Mouse (Mus musculus): ENCODE measurements at regions not wholly inside any gene's neighbourhood (a gene's known extent, or its start where the extent isn't known, plus 50 kb on each side); places are given as distances from the start of the nearest gene placed in this dataset.

DNA sequence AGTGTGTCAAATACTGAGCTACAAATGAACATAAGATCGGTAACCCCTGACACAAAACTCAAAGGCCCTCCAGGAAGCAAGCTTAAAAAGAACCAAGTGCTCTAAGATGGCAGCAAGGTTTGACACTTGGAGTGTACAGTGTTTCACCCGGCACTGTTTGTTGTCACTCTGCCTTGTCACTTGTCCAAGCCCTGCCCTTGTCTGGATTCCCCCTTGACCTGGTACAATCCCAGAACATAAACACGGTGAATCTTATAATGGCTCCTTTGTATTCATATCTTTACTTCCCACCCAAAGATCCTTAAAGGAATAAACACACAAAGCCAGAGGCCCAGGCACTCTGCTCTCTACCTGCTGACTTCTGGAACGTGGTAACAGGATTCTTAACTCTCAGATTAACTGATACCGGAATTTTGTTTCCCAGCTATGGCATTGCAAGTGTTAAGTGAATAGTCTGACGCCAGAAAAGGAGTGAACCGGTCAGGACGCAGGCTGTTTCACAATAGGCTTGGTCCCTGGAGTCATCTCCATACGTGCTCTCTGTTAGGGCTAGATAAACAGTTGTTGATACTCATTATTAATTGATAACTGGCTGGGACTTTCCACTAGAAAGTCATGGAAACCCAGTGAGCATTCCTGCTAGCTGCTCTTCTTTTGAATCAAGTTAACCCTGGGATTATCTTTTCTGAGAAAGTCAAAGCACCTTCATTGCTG lies 95.9 kb upstream of the Ankrd55 start:
- H3K36me3 ChIP-seq = no peaks in the 10 kb centered on the region
- no peak overlapping the region for H3K4me2 ChIP-seq
- no peak overlapping the region for H3K4me3 ChIP-seq (replicated peaks)
- no peak for ATAC-seq (replicated peaks; ENCODE audit: low FRiP score)
- H3K9me3 ChIP-seq (replicated peaks) = no peaks in the 10 kb centered on the region
- peaks cover 47% of the 10 kb centered on the region for H3K4me1 ChIP-seq
- WGBS = 54% methylated on average over 9 of the region's 9 CpGs
- no peak overlapping the region for H3K9ac ChIP-seq
- no peak overlapping the region for H3K27ac ChIP-seq
- no peaks in the 10 kb centered on the region for H3K27me3 ChIP-seq

DNA sequence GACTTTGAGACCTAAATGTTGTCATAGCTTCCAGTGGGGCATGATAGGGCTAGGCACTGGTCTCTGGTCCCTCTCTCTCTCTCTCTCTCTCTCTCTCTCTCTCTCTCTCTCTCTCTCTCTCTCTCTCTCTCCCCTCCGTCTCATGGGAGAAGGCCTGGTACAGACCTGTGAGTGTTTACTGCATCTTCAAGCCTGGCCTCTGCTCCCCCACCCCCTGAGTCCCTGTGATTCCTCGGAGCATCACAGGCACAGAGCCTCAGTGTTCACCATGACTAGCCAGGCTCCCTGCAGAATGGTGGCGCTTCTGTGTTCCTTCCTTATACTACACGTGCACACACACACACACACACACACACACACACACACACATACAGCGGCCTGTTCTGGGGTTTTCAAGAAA lies 94.6 kb upstream of the Ankrd55 start:
- no peak overlapping the region for H3K27ac ChIP-seq
- no peak for ATAC-seq (replicated peaks; ENCODE audit: low FRiP score)
- H3K36me3 ChIP-seq = no peaks in the 10 kb centered on the region
- H3K4me3 ChIP-seq (replicated peaks) = no peak overlapping the region
- 76% methylated on average over 5 of the region's 5 CpGs for WGBS
- H3K27me3 ChIP-seq = no peaks in the 10 kb centered on the region
- peaks cover 43% of the 10 kb centered on the region for H3K4me1 ChIP-seq
- H3K4me2 ChIP-seq = no peak overlapping the region
- no peak overlapping the region for H3K9ac ChIP-seq
- H3K9me3 ChIP-seq (replicated peaks) = no peaks in the 10 kb centered on the region

DNA sequence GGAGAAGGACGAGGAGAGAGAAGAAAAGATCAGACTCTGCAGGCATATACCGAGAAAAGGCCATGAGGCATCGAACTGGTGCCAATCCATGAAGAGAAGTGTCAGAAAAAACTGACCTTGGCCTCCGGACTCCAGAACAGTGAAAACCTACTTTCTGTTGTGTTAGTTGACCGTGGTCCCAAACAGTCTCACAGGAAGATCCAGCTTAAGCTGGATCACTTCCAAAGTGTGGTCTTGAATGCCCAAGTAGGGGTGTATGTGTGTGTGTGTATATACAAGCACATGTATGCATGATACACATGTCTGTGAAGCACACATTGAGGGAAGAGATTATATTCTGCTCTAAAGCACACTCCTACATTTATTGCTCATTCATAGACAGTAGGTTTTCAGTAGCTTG lies 93.3 kb upstream of the Ankrd55 start:
- Histone ChIP-seq H3K27ac (no peak overlapping the region), H3K4me2 (no peak overlapping the region), H3K9ac (no peak overlapping the region), H3K4me3 (replicated peaks) (no peak overlapping the region), H3K4me1 (peaks cover 30% of the 10 kb centered on the region), H3K36me3 (no peaks in the 10 kb centered on the region), H3K27me3 (no peaks in the 10 kb centered on the region), H3K9me3 (replicated peaks) (no peaks in the 10 kb centered on the region)
- no peak for ATAC-seq (replicated peaks; ENCODE audit: low FRiP score)
- WGBS = 91% methylated on average over 5 of the region's 5 CpGs

DNA sequence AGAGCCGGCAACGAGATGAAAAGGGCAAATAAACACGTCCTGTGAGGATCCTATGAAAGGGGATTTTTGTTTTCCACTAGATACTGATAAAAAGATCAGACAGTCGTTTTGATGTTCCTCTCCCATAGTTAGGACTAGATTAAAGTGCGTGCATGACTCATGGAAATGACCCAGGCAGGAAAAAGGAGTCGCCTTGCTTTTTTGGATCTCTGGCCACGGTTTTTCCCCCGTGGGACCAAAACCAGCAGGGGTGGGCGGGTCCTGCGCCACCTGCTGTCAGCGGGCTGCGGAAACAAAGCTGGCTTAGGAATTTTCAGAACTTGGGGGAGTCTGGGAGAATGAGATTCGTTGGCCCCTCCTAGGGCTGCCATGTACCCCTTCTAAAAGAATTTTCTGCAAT lies 91.5 kb upstream of the Ankrd55 start:
- no peak overlapping the region for H3K9ac ChIP-seq
- H3K36me3 ChIP-seq = no peaks in the 10 kb centered on the region
- 3% methylated on average over 13 of the region's 13 CpGs for WGBS
- no peaks in the 10 kb centered on the region for H3K27me3 ChIP-seq
- peak; percentile 60; the same call in 1 of the 2 replicates for ATAC-seq (replicated peaks; ENCODE audit: low FRiP score)
- H3K4me3 ChIP-seq (replicated peaks) = peak overlapping the region; percentile 24
- H3K4me1 ChIP-seq = peaks cover 21% of the 10 kb centered on the region
- H3K4me2 ChIP-seq = peak overlapping the region; percentile 55
- peak overlapping the region; percentile 24; the same call in 1 of the 2 replicates for H3K27ac ChIP-seq
- no peaks in the 10 kb centered on the region for H3K9me3 ChIP-seq (replicated peaks)

DNA sequence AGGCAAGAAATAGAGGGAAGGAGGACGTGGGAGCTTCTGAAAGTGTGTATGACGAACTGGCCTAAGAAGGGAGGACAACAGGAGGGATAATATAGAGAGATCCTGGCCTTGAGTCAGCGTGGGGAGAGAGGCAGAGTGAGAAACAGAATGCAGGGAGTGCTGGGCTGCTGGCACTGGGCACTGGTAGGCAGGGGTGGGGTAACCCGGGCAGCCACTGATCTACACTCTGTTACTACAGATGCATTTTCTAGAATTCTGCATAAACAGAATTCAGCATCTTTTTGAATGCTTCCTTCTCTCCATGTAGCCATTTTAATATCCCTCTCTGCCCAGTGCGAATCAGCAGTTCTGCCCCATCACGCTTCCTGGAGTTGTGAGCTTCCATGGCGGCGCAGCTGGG lies 84.5 kb upstream of the Ankrd55 start:
- H3K9ac ChIP-seq = no peak overlapping the region
- H3K4me2 ChIP-seq = no peak overlapping the region
- no peaks in the 10 kb centered on the region for H3K9me3 ChIP-seq (replicated peaks)
- 84% methylated on average over 8 of the region's 8 CpGs for WGBS
- no peak for ATAC-seq (replicated peaks; ENCODE audit: low FRiP score)
- no peaks in the 10 kb centered on the region for H3K27me3 ChIP-seq
- no peaks in the 10 kb centered on the region for H3K36me3 ChIP-seq
- H3K27ac ChIP-seq = no peak overlapping the region
- H3K4me3 ChIP-seq (replicated peaks) = no peak overlapping the region
- 0 out of 2 replicates have a peak, but pooled peaks cover 4% of the 10 kb centered on the region for H3K4me1 ChIP-seq

GRCm38 (mm10) chr13:112204204-112204603 lies 84.0 kb upstream of the Ankrd55 start:
- Histone ChIP-seq H3K4me2 (no peak overlapping the region), H3K27ac (no peak overlapping the region), H3K9me3 (replicated peaks) (no peaks in the 10 kb centered on the region), H3K9ac (no peak overlapping the region), H3K4me3 (replicated peaks) (no peak overlapping the region), H3K27me3 (no peaks in the 10 kb centered on the region), H3K36me3 (no peaks in the 10 kb centered on the region), H3K4me1 (0 out of 2 replicates have a peak, but pooled peaks cover 4% of the 10 kb centered on the region)
- ATAC-seq (replicated peaks; ENCODE audit: low FRiP score) = no peak
- WGBS = 76% methylated on average over 3 of the region's 3 CpGs

GRCm38 (mm10) chr13:112204813-112205212 lies 83.4 kb upstream of the Ankrd55 start:
- Histone ChIP-seq H3K4me1 (0 out of 2 replicates have a peak, but pooled peaks cover 4% of the 10 kb centered on the region), H3K4me3 (replicated peaks) (no peak overlapping the region), H3K27me3 (no peaks in the 10 kb centered on the region), H3K9me3 (replicated peaks) (no peaks in the 10 kb centered on the region), H3K9ac (no peak overlapping the region), H3K27ac (no peak overlapping the region), H3K4me2 (no peak overlapping the region), H3K36me3 (no peaks in the 10 kb centered on the region)
- no peak for ATAC-seq (replicated peaks; ENCODE audit: low FRiP score)
- 76% methylated on average over 5 of the region's 5 CpGs for WGBS

DNA sequence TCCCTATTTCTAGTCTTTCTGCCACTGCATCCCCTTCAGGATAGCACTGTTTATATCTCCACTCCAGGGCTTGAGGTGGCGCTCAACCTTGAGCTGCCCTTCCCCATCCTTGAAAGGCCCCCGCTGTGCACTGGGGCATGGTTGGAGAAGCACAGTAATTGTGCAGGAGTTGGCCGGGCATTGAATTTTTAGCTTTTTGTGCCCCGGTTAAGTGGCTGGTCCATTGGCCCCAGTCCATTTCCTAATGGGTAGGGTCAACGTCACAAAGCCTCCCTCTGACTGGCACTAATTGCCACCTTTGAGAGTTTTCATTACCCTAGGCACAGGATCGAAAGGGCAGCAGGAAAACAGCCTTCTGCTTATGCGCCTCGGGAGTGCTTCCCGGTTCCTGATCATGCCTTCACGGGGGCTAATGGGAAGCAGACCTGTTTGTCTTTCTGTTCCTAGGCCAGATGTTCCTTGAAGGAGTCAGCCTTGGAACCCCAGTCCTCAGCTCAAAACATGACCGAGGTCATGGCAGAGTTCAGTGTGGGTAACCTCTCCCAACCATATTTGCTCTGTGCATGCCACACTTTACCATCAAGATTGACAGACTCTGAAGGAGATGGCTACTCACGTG lies 80.5 kb upstream of the Ankrd55 start:
- ATAC-seq (replicated peaks; ENCODE audit: low FRiP score) = peak; percentile 75
- H3K27ac ChIP-seq = no peak overlapping the region
- WGBS = 57% methylated on average over 12 of the region's 12 CpGs

GRCm38 (mm10) chr13:112211841-112212240 lies 76.4 kb upstream of the Ankrd55 start:
- Histone ChIP-seq H3K9ac (no peak overlapping the region), H3K27ac (no peak overlapping the region), H3K4me3 (replicated peaks) (no peak overlapping the region), H3K9me3 (replicated peaks) (no peaks in the 10 kb centered on the region), H3K4me2 (no peak overlapping the region), H3K36me3 (no peaks in the 10 kb centered on the region), H3K4me1 (no peaks in the 10 kb centered on the region; the same call in 1 of the 2 replicates), H3K27me3 (no peaks in the 10 kb centered on the region)
- no peak for ATAC-seq (replicated peaks; ENCODE audit: low FRiP score)
- WGBS = 43% methylated on average over 9 of the region's 9 CpGs

More for the DNA sequence above, 80.5 kb upstream of the Ankrd55 start:
- no peaks in the 10 kb centered on the region for H3K36me3 ChIP-seq
- H3K4me1 ChIP-seq = peaks cover 4% of the 10 kb centered on the region; the same call in 1 of the 2 replicates
- H3K4me3 ChIP-seq (replicated peaks) = no peak overlapping the region
- H3K9me3 ChIP-seq (replicated peaks) = no peaks in the 10 kb centered on the region
- no peaks in the 10 kb centered on the region for H3K27me3 ChIP-seq
- H3K9ac ChIP-seq = no peak overlapping the region
- no peak overlapping the region for H3K4me2 ChIP-seq

DNA sequence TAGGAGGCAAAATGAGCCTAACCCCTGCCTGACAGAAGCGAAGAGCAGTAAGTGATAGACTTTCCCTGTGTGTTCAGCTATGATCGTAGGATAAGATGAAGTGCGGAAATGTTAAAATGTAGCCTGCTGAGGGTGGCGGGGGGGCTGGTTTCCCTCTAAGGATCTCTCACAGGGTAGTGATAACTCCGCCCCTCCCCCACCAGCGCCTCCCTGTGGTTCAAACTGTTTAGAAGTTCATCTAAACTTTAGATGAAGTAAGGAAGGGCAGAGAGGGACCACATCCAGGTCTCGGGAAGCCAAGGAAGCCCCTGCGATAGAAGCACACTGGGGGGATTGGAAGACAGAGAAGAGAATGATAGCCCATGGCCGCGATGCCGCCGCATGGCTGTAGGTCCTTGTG lies 75.9 kb upstream of the Ankrd55 start:
- no peak for ATAC-seq (replicated peaks; ENCODE audit: low FRiP score)
- H3K4me2 ChIP-seq = no peak overlapping the region
- H3K27me3 ChIP-seq = no peaks in the 10 kb centered on the region
- H3K9ac ChIP-seq = no peak overlapping the region
- H3K27ac ChIP-seq = no peak overlapping the region
- H3K4me1 ChIP-seq = no peaks in the 10 kb centered on the region; the same call in 1 of the 2 replicates
- H3K9me3 ChIP-seq (replicated peaks) = no peaks in the 10 kb centered on the region
- WGBS = 88% methylated on average over 12 of the region's 12 CpGs
- H3K4me3 ChIP-seq (replicated peaks) = no peak overlapping the region
- no peaks in the 10 kb centered on the region for H3K36me3 ChIP-seq

GRCm38 (mm10) chr13:112213652-112214081 lies 74.6 kb upstream of the Ankrd55 start:
- H3K36me3 ChIP-seq = no peaks in the 10 kb centered on the region
- H3K4me2 ChIP-seq = no peak overlapping the region
- no peak overlapping the region for H3K4me3 ChIP-seq (replicated peaks)
- H3K4me1 ChIP-seq = no peaks in the 10 kb centered on the region; the same call in 1 of the 2 replicates
- 79% methylated on average over 17 of the region's 17 CpGs for WGBS
- no peak for ATAC-seq (replicated peaks; ENCODE audit: low FRiP score)
- no peak overlapping the region for H3K9ac ChIP-seq
- H3K27ac ChIP-seq = no peak overlapping the region
- no peaks in the 10 kb centered on the region for H3K9me3 ChIP-seq (replicated peaks)
- no peaks in the 10 kb centered on the region for H3K27me3 ChIP-seq

DNA sequence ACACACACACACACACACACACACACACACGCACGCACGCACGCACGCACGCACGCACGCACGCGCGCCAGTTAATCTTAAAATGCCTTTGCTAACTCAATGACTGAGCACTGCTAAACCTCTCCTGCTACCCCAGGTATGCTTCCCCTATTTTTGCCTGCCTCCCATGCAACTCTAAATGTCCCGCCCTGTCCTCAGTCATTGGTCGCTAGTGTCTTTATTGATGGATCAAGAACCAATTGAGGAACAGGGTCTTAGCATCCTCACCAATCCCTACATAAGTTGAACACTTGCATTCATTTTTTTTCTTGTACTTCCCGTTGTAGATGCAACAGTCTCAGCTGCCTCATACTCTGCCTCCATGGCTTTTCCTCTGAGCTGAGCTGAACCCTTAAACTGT lies 72.2 kb upstream of the Ankrd55 start:
- H3K4me2 ChIP-seq = no peak overlapping the region
- no peak overlapping the region for H3K4me3 ChIP-seq (replicated peaks)
- H3K4me1 ChIP-seq = no peaks in the 10 kb centered on the region; the same call in 1 of the 2 replicates
- H3K9ac ChIP-seq = no peak overlapping the region
- no peaks in the 10 kb centered on the region for H3K9me3 ChIP-seq (replicated peaks)
- no peak for ATAC-seq (replicated peaks; ENCODE audit: low FRiP score)
- WGBS = 92% methylated on average over 14 of the region's 14 CpGs
- H3K27ac ChIP-seq = no peak overlapping the region
- no peaks in the 10 kb centered on the region for H3K36me3 ChIP-seq
- H3K27me3 ChIP-seq = no peaks in the 10 kb centered on the region

Data from kidney, embryonic 15.5 days (tissue).